Mouse (Mus musculus): ENCODE data around the gene Tnfrsf14. TPM values are rescaled to one million over a fixed set of nuclear protein-coding genes. Genes with fewer than 3 reads are reported as not detected.
A peak's percentile ranks its signal among the peaks of the same experiment; 100 is the strongest.

The Tnfrsf14 gene
- 845 and 899 TPM in 2 replicates for total RNA-seq (2015; ENCODE audit: low replicate concordance)
- total RNA-seq (2017; ENCODE audit: low replicate concordance), result 775 and 1,097 TPM in 2 replicates

DNA sequence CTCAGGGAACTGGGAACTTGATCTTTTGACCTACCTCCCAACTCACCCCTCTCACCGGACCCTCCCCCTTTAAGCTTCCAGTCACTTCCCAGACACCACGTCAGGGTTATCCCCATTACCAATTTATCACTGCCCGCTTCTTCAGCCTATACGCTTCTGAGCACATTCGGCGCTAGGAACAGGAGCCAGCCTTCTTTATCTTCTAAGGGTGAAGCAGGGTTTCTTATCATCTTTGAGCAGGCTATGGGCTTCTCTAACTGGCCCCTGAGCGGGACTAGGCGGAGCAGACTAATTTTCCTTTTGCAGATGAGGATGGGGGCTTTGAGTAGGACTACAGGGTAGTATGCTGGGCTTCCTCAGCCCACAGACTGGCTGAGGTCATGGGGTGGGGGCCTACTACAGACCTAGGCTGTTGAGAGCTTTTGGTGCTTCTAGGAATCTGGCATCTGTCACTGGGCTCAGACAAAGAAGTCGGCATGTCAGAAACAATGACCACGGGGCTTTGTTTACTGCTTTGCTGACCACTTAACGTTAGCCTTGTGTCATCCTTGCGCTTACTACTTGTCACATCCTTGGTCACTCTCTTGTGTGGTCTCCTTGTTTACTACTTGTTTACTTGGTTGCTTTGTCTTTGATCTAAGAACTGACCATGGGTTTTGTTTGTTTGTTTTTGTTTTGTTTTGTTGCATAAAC is at the start of gene Tnfrsf14:
Gene Tnfrsf14, minus strand, starts transcription at position 169 of the 693 bp plus-strand sequence.
- ATAC-seq (replicated peaks; ENCODE audit: low FRiP score, poor library complexity, severe bottlenecking), result peak; percentile 77

DNA sequence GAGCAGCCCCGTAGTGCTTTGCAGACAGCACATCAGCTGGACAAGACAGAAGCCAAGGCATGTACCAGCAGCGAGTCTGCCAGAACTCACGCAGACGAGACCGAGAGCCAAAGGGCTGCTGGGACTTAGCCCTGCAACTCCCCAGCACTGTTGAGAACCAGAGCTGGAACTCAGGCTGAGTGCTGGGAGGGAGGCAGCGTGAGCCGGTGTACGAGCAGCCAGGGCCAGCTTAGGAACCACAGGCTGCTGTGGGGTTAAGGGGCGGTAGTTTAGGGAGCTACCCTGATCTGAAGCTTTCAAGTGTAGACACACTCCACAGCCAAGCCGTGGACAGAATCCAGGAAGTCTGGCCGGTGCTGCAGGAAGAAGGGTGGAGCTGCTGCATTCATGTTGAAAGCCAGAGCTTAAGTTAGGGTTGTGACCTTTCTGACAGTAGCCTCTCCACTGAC is 45.8 kb upstream of the Tnfrsf14 start:
- ATAC-seq (replicated peaks; ENCODE audit: low FRiP score, poor library complexity, severe bottlenecking), result no peak

GRCm38 (mm10) chr4:154972546-154972945 is 44.2 kb upstream of the Tnfrsf14 start:
- no peak for ATAC-seq (replicated peaks; ENCODE audit: low FRiP score, poor library complexity, severe bottlenecking)

DNA sequence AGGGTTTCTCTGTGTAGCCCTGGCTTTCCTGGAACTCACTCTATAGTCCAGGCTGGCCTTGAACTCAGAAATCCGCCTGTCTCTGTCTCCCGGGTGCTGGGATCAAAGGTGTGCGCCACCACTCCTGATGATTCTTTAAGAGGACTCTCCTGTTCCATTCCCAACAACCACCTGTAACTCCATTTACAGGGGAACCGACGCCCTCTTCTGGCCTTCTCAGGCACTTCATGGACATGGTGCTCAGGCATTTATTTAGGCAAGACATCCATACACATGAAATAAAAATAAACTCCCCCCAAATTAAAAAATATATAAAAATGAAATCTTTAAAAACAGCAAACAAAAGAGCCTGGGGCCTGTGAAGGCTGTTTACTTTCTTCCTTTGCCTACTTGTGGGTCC is 38.8 kb upstream of the Tnfrsf14 start:
- no peak for ATAC-seq (replicated peaks; ENCODE audit: low FRiP score, poor library complexity, severe bottlenecking)

GRCm38 (mm10) chr4:154965856-154966255 is 37.5 kb upstream of the Tnfrsf14 start:
- ATAC-seq (replicated peaks; ENCODE audit: low FRiP score, poor library complexity, severe bottlenecking), result no peak

DNA sequence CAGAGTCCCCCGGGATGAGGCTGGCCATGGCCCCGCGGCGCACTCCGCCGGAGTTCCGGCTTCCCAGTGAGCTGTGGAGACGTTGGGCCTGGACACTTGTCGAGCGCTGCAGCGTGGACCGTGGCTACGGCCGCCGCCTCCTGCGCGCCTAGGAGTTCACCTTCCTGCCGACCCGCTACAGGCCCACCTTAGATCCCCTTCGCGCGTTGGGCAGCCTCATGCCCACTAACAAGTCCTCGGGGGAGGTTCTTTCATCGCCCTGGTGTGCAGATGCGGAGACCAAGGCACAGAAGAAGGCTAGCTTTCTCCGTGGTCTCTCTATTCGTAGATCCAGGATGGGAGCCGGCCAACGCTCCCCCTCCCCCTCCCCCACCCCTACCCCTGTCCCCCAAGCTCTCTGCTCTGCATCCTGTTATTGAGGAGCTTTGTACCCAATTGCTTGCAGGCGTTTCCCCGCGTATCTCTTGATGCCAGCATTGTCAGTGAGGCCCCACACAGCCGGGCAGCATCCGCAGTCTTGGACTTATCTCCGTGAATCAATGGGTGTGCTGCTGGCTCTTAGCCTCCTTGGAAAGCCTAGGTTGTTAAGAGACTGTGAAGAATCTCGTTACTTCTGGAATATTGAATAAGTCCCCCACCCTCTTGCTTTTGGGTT is 36.3 kb upstream of the Tnfrsf14 start:
- ATAC-seq (replicated peaks; ENCODE audit: low FRiP score, poor library complexity, severe bottlenecking), result peak; percentile 67

- ATAC-seq (replicated peaks; ENCODE audit: low FRiP score, poor library complexity, severe bottlenecking), result peak; percentile 91
Measured at GRCm38 (mm10) chr4:154963901-154964580, 35.7 kb upstream of the Tnfrsf14 start, which contains the start of gene Pank4. Pank4 (plus strand) TSS chr4:154964123.

- ATAC-seq (replicated peaks; ENCODE audit: low FRiP score, poor library complexity, severe bottlenecking), result no peak
Measured at GRCm38 (mm10) chr4:154963190-154963836, 35.0 kb upstream of the Tnfrsf14 start.

DNA sequence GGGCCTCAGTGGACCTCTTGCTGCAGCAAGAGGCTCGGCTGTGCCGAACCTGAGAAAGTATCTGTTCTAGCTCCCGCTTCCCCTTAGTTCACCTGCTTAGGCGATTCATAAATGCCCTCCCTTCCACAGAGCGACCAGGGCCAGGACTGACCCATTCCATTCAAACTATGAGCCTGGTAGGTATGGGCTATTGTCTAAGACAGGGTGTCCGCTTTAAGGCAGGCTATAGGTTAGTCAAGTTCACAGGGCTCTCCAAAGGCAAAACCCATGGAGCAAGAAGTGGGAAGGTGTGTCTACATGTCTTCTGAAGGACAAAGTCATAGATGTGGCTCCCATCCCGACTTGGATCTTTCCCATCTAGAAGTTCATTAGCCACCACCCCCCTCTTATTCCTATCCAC is 34.3 kb upstream of the Tnfrsf14 start:
- no peak for ATAC-seq (replicated peaks; ENCODE audit: low FRiP score, poor library complexity, severe bottlenecking)

DNA sequence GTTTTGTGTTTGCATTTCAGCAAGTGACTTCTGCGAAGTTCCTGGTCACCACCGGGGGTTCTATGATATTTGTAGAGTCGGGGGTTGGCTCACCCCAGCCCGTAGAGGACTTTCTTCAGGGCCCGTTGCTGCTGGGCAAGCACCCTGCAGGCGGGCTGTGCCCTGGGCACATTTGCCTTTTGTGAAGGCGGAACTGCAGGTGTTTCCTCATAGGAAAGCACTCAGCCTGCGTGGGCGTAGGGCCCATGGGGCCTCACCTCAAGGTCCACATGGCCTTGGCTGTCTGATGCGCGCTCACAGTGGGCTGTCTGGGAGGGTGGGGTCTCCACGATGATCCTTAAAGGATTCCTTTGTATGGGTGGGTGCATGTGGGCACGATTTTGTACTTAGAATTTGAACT is 33.5 kb upstream of the Tnfrsf14 start:
- ATAC-seq (replicated peaks; ENCODE audit: low FRiP score, poor library complexity, severe bottlenecking), result no peak

DNA sequence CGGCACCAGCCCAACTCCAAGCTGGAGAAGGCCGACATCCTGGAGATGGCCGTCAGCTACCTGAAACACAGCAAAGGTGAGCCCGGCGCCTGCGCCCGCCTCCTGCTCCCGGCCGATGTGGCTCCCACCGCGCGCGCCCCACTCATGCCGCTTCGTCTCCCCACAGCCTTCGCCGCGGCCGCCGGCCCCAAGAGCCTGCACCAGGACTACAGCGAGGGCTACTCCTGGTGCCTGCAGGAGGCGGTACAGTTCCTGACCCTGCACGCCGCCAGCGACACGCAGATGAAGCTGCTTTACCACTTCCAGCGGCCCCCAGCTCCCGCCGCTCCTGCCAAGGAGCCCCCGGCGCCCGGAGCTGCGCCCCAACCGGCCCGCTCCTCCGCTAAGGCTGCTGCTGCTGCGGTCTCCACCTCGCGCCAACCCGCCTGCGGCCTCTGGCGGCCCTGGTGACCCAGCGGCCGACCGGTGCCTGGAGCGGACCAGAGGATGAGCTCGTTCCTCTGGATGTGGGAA is 32.9 kb upstream of the Tnfrsf14 start:
- ATAC-seq (replicated peaks; ENCODE audit: low FRiP score, poor library complexity, severe bottlenecking), result no peak

DNA sequence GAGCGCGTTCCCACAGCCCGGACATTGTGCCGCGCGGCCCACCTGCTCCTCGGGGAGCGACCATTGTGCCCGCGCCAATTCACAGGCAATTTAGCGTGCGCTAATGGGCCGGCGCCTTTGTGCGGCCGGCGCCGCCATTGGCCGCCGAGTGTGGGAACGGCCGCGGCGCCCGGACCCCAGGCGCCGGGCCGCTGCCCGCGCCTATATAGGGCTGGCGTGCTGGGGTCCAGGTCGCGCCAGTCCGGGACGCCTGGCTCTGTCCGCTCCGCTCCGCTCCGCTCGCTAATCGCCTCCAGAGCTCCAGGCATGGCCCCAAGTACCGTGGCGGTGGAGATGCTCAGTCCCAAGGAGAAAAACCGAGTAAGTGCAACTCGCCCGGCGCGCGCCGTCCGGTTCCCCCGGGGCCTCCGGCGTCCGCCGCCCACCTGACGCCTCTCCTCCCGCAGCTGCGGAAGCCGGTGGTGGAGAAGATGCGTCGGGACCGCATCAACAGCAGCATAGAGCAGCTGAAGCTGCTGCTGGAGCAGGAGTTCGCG is 32.4 kb upstream of the Tnfrsf14 start, which contains the start of gene Hes5:
Gene Hes5, plus strand, starts transcription at position 234 of the 536 bp plus-strand sequence.
- ATAC-seq (replicated peaks; ENCODE audit: low FRiP score, poor library complexity, severe bottlenecking), result no peak

DNA sequence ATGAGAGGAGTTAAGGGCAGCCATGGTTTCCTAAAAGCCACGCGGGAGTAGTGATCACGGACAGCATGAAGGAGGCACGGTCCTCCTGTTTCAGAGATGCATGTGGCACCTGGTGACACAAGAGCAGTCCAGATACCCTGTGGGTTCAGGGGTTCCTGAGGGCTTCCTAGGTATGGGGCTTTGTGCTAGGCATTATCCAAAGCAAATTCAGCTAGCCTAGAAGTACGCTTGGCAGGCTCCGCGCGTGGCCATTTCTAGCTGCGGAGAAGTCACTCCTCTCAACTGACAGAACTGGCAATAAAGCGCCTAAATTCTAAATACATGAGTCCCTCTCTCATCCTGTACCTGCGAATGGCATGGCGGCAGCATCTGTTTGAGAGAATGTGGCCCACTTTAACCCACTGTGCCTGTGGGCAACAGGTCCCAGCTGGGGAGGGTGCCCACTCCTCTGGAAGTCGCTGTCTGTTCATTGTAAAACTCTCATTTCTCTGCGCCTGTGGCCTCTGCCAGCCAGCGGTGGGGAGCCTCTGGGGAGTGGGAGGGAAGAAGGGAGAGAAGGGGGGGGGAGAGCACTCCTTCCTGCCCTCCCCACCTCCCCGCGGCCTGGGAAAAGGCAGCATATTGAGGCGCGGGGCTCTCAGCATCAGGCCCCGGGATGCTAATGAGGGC is 31.8 kb upstream of the Tnfrsf14 start:
- ATAC-seq (replicated peaks; ENCODE audit: low FRiP score, poor library complexity, severe bottlenecking), result no peak

GRCm38 (mm10) chr4:154958621-154959020 is 30.3 kb upstream of the Tnfrsf14 start:
- no peak for ATAC-seq (replicated peaks; ENCODE audit: low FRiP score, poor library complexity, severe bottlenecking)

DNA sequence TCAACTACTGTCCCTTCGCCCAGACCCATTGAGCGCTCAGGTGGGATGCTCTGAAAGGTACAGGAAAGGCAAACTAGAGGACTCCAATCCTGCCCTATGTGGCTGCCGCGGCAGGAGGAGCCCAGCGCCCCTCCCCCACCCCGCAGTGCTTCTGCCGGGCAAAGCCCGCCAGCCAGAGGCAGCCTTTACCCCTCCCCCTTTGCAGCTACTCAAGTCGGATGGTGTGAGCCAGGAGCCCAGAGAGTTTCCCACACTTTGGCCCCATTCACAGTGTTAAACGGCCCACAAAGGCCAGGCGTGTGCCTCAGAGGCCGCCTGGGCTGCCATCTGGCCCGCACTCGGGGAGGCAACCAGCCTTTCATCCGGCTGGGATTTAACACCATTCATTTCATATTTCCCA is 29.8 kb upstream of the Tnfrsf14 start:
- no peak for ATAC-seq (replicated peaks; ENCODE audit: low FRiP score, poor library complexity, severe bottlenecking)

- no peak for ATAC-seq (replicated peaks; ENCODE audit: low FRiP score, poor library complexity, severe bottlenecking)
Measured at GRCm38 (mm10) chr4:154957289-154957993, 29.1 kb upstream of the Tnfrsf14 start.

- ATAC-seq (replicated peaks; ENCODE audit: low FRiP score, poor library complexity, severe bottlenecking), result no peak
Measured at GRCm38 (mm10) chr4:154956604-154957003, 28.2 kb upstream of the Tnfrsf14 start.

GRCm38 (mm10) chr4:154952461-154953241 is 24.3 kb upstream of the Tnfrsf14 start:
- no peak for ATAC-seq (replicated peaks; ENCODE audit: low FRiP score, poor library complexity, severe bottlenecking)

Data from erythroid progenitor cell, adult 5-6 weeks (primary cell).